Mouse (Mus musculus): Measurements from ENCODE around the gene Clec16a.

DNA sequence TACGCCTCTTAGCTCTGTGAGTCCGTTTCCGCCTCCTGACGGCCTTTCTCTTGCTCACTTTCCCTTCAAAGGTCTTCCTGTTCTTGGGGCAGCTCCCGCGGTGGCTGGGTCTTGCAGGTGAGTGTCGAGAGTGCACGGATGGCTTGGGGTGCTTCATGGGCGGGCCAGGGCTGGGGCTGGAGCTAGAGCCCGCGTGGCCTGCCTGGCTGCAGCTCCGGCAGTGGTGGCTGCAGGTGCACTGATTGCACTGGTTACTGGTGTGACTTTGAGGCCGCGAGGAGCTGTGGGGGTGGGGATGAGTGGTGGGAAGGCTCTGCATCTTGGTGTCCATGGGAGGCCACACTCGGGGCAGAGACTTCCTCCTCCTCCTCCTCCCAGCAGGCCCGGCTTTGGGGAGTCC lies 243.1 kb downstream of the Clec16a start, which contains the start of gene Tnp2:
- peak; percentile 21; the same call in 1 of the 2 replicates for TF ChIP-seq POLR2A (IDR thresholded peaks at IDR 0.05; ENCODE audit: control insufficient read depth, extremely low read depth, insufficient read depth, low read length, poor library complexity)
- no peak for TF ChIP-seq CTCF (IDR thresholded peaks at IDR 0.05; ENCODE audit: borderline replicate concordance, control insufficient read depth, extremely low read depth, insufficient read depth, low read length, poor library complexity)
